Mouse (Mus musculus) C2C12 (cell line): Measurements from ENCODE around the gene Alpk1. TPM values are rescaled to one million over a fixed set of nuclear protein-coding genes. Genes with fewer than 3 reads are reported as not detected.

Source experiments
- H3K27me3 ChIP-seq: one replicate; pipeline ENCODE4 v1.6.1; 2011; ENCODE audit not compliant: control insufficient read depth, insufficient read depth, insufficient read length
- H3K36me3 ChIP-seq: one replicate; pipeline ENCODE4 v1.6.1; 2011; ENCODE audit not compliant: control insufficient read depth, insufficient read depth
- H3K4me3 ChIP-seq: one replicate; pipeline ENCODE4 v1.5.1; 2011; ENCODE audit warnings: mild to moderate bottlenecking, control low read depth; ENCODE audit not compliant: poor library complexity, insufficient read depth, severe bottlenecking
- H3K79me2 ChIP-seq: one replicate; pipeline ENCODE4 v1.6.1; 2011; ENCODE audit not compliant: control insufficient read depth, insufficient read depth
- H3K79me3 ChIP-seq: one replicate; pipeline ENCODE4 v1.6.1; 2011; ENCODE audit warnings: low read depth, control low read depth
- H3ac ChIP-seq: one replicate; pipeline ENCODE3; 2011; ENCODE audit warnings: low read depth; ENCODE audit not compliant: control insufficient read depth, insufficient read length
- CEBPB ChIP-seq: IDR thresholded peaks from one replicate; pipeline ENCODE4 v1.6.1; 2011; ENCODE audit warnings: low read depth, mild to moderate bottlenecking, control low read depth, moderate library complexity
- CTCF ChIP-seq: IDR thresholded peaks from one replicate; pipeline ENCODE4 v1.5.1; 2011; ENCODE audit not compliant: control insufficient read depth, insufficient read depth, insufficient read length
- FOSL1 ChIP-seq: IDR thresholded peaks from one replicate; pipeline ENCODE4 v1.8.0; 2011; ENCODE audit warnings: mild to moderate bottlenecking, low read length; ENCODE audit not compliant: poor library complexity, insufficient read depth, severe bottlenecking
- MAX ChIP-seq: IDR thresholded peaks from one replicate; pipeline ENCODE4 v1.6.1; 2011; ENCODE audit warnings: mild to moderate bottlenecking, control low read depth
- MYOD1 ChIP-seq: IDR thresholded peaks from one replicate; pipeline ENCODE4 v1.6.1; 2011; ENCODE audit warnings: low read depth; ENCODE audit not compliant: control insufficient read depth, insufficient read length
- MYOG ChIP-seq: IDR thresholded peaks from one replicate; pipeline ENCODE4 v1.6.1; 2011; ENCODE audit not compliant: control insufficient read depth, insufficient read length; ENCODE audit errors: extremely low read depth
- USF1 ChIP-seq: IDR thresholded peaks from one replicate; pipeline ENCODE4 v1.6.1; 2011; ENCODE audit warnings: low read depth, mild to moderate bottlenecking, control low read depth, moderate library complexity
- polyA plus RNA-seq: library from polyadenylated mRNA; unstranded; fragments of >200 nt; fragmentation: generic; extraction: Trizol; gene quantifications from one replicate; pipeline ENCODE4 v1.2.1, GENCODE M21; 2012; ENCODE audit warnings: missing spikeins

Alpk1 gene
- polyA plus RNA-seq, 1 experiment, result 0.60 TPM

DNA sequence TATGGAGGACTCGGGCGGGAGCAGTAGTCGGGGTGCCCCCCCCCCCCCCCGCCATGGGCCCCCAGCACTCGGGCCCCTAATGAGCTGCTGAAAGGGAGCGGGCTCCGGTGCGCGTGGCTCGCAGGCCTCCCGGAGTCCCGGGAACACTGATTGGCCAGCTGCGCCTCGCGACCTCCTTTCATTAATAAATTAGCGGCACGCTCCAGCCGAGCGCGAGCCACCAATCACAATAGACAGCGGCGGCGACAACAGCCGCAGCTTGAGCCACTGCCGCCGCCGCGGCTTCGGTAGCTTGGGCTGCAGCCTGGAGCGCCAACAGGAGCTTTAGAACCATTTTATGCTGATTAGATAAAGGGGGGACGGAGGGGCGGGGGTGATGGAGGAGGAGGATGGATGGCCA lies 147.8 kb downstream of the Alpk1 start:
- Histone ChIP-seq H3K36me3 (no peaks in the 10 kb centered on the region), H3K27me3 (peaks cover 46% of the 10 kb centered on the region), H3K4me3 (no peak overlapping the region), H3ac (no peak overlapping the region), H3K79me2 (no peaks in the 10 kb centered on the region), H3K79me3 (no peaks in the 10 kb centered on the region)
- TF ChIP-seq MYOG, result no peak
- no peak for TF ChIP-seq USF1

- no peaks in the 10 kb centered on the region for H3K79me3 ChIP-seq
- no peak overlapping the region for H3K4me3 ChIP-seq
- TF ChIP-seq MYOD1, result no peak
- no peaks in the 10 kb centered on the region for H3K79me2 ChIP-seq
- no peaks in the 10 kb centered on the region for H3K36me3 ChIP-seq
- peaks cover 53% of the 10 kb centered on the region for H3K27me3 ChIP-seq
- H3ac ChIP-seq, result no peak overlapping the region
These were observed 148.7 kb downstream of the Alpk1 start for GRCm38 (mm10) chr3:127631582-127631981.

DNA sequence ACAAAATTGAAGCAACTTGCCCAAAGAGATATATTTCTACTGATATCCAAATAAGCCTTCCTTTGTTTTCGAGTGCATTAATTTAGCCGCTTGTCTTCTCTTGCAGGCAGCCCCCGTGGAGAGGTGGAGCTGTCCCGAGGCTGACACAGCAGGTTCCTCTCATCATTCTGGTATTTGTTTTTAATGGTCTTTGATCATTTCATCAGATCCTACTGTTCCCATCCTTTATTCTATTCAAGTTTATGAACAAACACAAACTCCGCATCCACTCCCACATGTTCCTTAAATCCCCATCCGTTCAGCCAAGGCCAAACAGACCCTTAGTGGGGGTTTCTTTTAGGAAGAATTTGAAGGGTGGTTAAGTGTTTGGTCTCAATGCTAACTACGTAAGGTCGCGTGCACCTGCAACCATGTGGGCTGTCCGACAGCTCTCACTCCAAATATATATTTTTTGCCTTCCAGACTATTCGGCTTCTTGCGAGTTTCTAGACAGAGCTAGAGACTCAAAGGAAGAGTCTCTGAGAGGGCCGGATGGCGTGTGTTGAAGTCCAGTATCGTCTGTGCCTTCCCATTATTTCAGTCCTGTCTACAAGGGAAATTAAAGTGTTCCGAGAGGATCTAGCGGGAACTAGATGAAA lies 149.5 kb downstream of the Alpk1 start:
- no peak overlapping the region for H3K4me3 ChIP-seq
- no peak for TF ChIP-seq MAX
- TF ChIP-seq CTCF, result no peak
- TF ChIP-seq MYOD1, result no peak
- TF ChIP-seq CEBPB, result no peak
- no peak for TF ChIP-seq USF1
- TF ChIP-seq FOSL1, result no peak
- TF ChIP-seq MYOG, result no peak
- no peak overlapping the region for H3ac ChIP-seq
- no peaks in the 10 kb centered on the region for H3K79me3 ChIP-seq
- H3K36me3 ChIP-seq, result no peaks in the 10 kb centered on the region
- no peaks in the 10 kb centered on the region for H3K79me2 ChIP-seq
- H3K27me3 ChIP-seq, result peaks cover 58% of the 10 kb centered on the region

DNA sequence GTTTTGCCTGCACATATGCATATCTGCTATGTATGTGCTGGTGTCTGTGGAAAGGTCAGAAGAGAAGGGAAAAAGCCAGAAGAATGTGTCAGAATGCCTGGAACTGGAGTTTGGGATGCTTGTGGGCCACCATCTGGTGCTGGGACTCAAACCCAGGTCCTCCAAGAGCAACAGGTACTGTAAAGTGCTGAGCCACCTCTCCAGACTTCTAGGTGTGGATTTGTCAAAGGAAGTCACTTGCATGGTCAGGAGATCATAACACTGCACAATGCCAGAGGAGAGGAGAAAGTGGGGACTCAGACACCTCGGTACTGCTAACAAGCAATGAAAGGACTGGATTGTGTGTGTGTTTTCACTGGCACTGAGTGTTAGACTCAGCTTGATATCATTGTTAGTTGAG lies 150.1 kb downstream of the Alpk1 start:
- TF ChIP-seq MYOG (no peak), MYOD1 (no peak), MAX (no peak), FOSL1 (no peak), CEBPB (no peak), USF1 (no peak)
- Histone ChIP-seq H3K79me2 (no peaks in the 10 kb centered on the region), H3K79me3 (no peaks in the 10 kb centered on the region), H3K27me3 (peaks cover 58% of the 10 kb centered on the region), H3ac (no peak overlapping the region), H3K4me3 (no peak overlapping the region), H3K36me3 (no peaks in the 10 kb centered on the region)

GRCm38 (mm10) chr3:127628311-127629184 lies 151.8 kb downstream of the Alpk1 start:
- Histone ChIP-seq H3K27me3 (peaks cover 45% of the 10 kb centered on the region), H3K4me3 (no peak overlapping the region), H3K79me2 (no peaks in the 10 kb centered on the region), H3K36me3 (no peaks in the 10 kb centered on the region), H3K79me3 (no peaks in the 10 kb centered on the region), H3ac (no peak overlapping the region)
- no peak for TF ChIP-seq MYOD1
- no peak for TF ChIP-seq CTCF
- TF ChIP-seq USF1, result no peak
- TF ChIP-seq MYOG, result no peak
- TF ChIP-seq CEBPB, result no peak
- TF ChIP-seq MAX, result no peak
- TF ChIP-seq FOSL1, result no peak

- TF ChIP-seq MYOG (no peak), USF1 (no peak), MAX (no peak), CEBPB (no peak), MYOD1 (no peak)
- H3K27me3 ChIP-seq, result peaks cover 39% of the 10 kb centered on the region
- no peaks in the 10 kb centered on the region for H3K79me2 ChIP-seq
- no peak overlapping the region for H3ac ChIP-seq
- no peaks in the 10 kb centered on the region for H3K79me3 ChIP-seq
- H3K36me3 ChIP-seq, result no peaks in the 10 kb centered on the region
- H3K4me3 ChIP-seq, result no peak overlapping the region
These were observed 152.4 kb downstream of the Alpk1 start for GRCm38 (mm10) chr3:127627956-127628310.
